Mouse (Mus musculus) spleen, postnatal 14 days (tissue): ENCODE results near the gene Macrod2.

Experiments
- DNase-seq, 2 experiments: peaks; one replicate each; pipeline ENCODE4 v3.0.0; 2021 to 2022; ENCODE audit warnings: low spot score in 2 of 2

Gene Macrod2

GRCm38 (mm10) chr2:140570874-140571273 is 175.8 kb downstream of the Macrod2 start:
- DNase-seq, result no peak

- DNase-seq, result no peak
Observed at GRCm38 (mm10) chr2:140592537-140593261, 197.6 kb downstream of the Macrod2 start.

- DNase-seq, result no peak
Observed at GRCm38 (mm10) chr2:140596906-140597305, 201.8 kb downstream of the Macrod2 start.

GRCm38 (mm10) chr2:140615451-140615850 is 220.3 kb downstream of the Macrod2 start:
- no peak for DNase-seq

- no peak for DNase-seq
Observed at GRCm38 (mm10) chr2:140621730-140622337, 226.7 kb downstream of the Macrod2 start.

- no peak for DNase-seq
Observed at GRCm38 (mm10) chr2:140653481-140653880, 258.4 kb downstream of the Macrod2 start.

GRCm38 (mm10) chr2:140653978-140654377 is 258.9 kb downstream of the Macrod2 start:
- DNase-seq, result no peak

- no peak for DNase-seq
Observed at GRCm38 (mm10) chr2:140662673-140663072, 267.6 kb downstream of the Macrod2 start.

- no peak for DNase-seq
Observed at GRCm38 (mm10) chr2:140664381-140664780, 269.3 kb downstream of the Macrod2 start.

GRCm38 (mm10) chr2:140666846-140667245 is 271.7 kb downstream of the Macrod2 start:
- no peak for DNase-seq

- DNase-seq, result no peak
Observed at GRCm38 (mm10) chr2:140667261-140668047, 272.3 kb downstream of the Macrod2 start.

GRCm38 (mm10) chr2:140668311-140668710 is 273.2 kb downstream of the Macrod2 start:
- no peak for DNase-seq

- no peak for DNase-seq
Observed at GRCm38 (mm10) chr2:140669081-140669480, 274.0 kb downstream of the Macrod2 start.

- no peak for DNase-seq
Observed at GRCm38 (mm10) chr2:140669786-140670185, 274.7 kb downstream of the Macrod2 start.

- no peak for DNase-seq
Observed at GRCm38 (mm10) chr2:140670457-140670856, 275.3 kb downstream of the Macrod2 start.

GRCm38 (mm10) chr2:140670963-140671702 is 276.0 kb downstream of the Macrod2 start, which contains the start of gene Flrt3:
TSS of gene Flrt3 (minus strand) at chr2:140671469.
- DNase-seq, result no peak

- DNase-seq, result no peak
Observed at GRCm38 (mm10) chr2:140673466-140673865, 278.4 kb downstream of the Macrod2 start.

GRCm38 (mm10) chr2:140676728-140677127 is 281.6 kb downstream of the Macrod2 start:
- DNase-seq, result no peak

- DNase-seq, result no peak
Observed at GRCm38 (mm10) chr2:140690906-140691305, 295.8 kb downstream of the Macrod2 start.

GRCm38 (mm10) chr2:140691403-140691802 is 296.3 kb downstream of the Macrod2 start:
- no peak for DNase-seq

GRCm38 (mm10) chr2:140692461-140692860 is 297.4 kb downstream of the Macrod2 start:
- DNase-seq, result no peak

- DNase-seq, result no peak
Observed at GRCm38 (mm10) chr2:140693845-140694244, 298.7 kb downstream of the Macrod2 start.
